Mouse (Mus musculus) subcutaneous adipose tissue, adult 2 months (tissue): Measurements from ENCODE around the gene Ano8. TPM values are rescaled to one million over a fixed set of nuclear protein-coding genes. Genes with fewer than 3 reads are reported as not detected.

Experiments used
- polyA plus RNA-seq: library from polyadenylated mRNA; depleted of rRNA; stranded (reverse); fragments of >200 nt; gene quantifications from 2 replicates; pipeline ENCODE4 v1.2.3, GENCODE M21; 2012; ENCODE audit warnings: low replicate concordance; rRNA removed

Ano8 gene
- 28.7 and 33.8 TPM in 2 replicates for polyA plus RNA-seq

GRCm38 (mm10) chr8:71485142-71486135 is at the start of gene Ano8:
TSS of gene Ano8 (minus strand) at chr8:71485963.

GRCm38 (mm10) chr8:71525226-71526050 is 39.7 kb upstream of the Ano8 start, which contains the start of gene Ccdc194:
TSS of gene Ccdc194 (minus strand) at chr8:71525711.

GRCm38 (mm10) chr8:71511644-71512043 is 25.9 kb upstream of the Ano8 start, which contains the start of gene Plvap:
TSS of gene Plvap (minus strand) at chr8:71511752.

GRCm38 (mm10) chr8:71487691-71488445 is 2.1 kb upstream of the Ano8 start, which contains the start of gene Gtpbp3:
TSS of gene Gtpbp3 (plus strand) at chr8:71488103.

GRCm38 (mm10) chr8:71468916-71469315 is 16.8 kb downstream of the Ano8 start, which contains the start of gene Dda1:
TSS of gene Dda1 (plus strand) at chr8:71469199.

GRCm38 (mm10) chr8:71464513-71465500 is 21.0 kb downstream of the Ano8 start, which contains the start of gene Mrpl34:
TSS of gene Mrpl34 (plus strand) at chr8:71464959.

GRCm38 (mm10) chr8:71463188-71464033 is 22.4 kb downstream of the Ano8 start, which contains the start of gene Abhd8:
TSS of gene Abhd8 (minus strand) at chr8:71463655.

Other genes starting within 250 kb of the Ano8 start
- 19.0 and 40.2 TPM in 2 replicates for gene Myo9b, start 213.2 kb downstream of the Ano8 start, polyA plus RNA-seq
- 4.6 and 9.8 TPM in 2 replicates for gene Haus8, start 213.0 kb downstream of the Ano8 start, polyA plus RNA-seq
- 105 and 142 TPM in 2 replicates for gene Use1, start 119.1 kb downstream of the Ano8 start, polyA plus RNA-seq
- 11.9 and 19.6 TPM in 2 replicates for gene Ocel1, start 114.7 kb downstream of the Ano8 start, polyA plus RNA-seq
- gene Nr2f6, start 104.0 kb downstream of the Ano8 start, polyA plus RNA-seq = 68.1 and 206 TPM in 2 replicates
- 56.1 and 192 TPM in 2 replicates for gene Ushbp1, start 90.2 kb downstream of the Ano8 start, polyA plus RNA-seq
- 106 and 146 TPM in 2 replicates for gene Babam1, start 89.1 kb downstream of the Ano8 start, polyA plus RNA-seq
- gene Ankle1, start 80.0 kb downstream of the Ano8 start, polyA plus RNA-seq = 0.79 and 10.8 TPM in 2 replicates
- gene Abhd8, start 22.3 kb downstream of the Ano8 start, polyA plus RNA-seq = 14.1 and 59.1 TPM in 2 replicates
- 81.9 and 83.9 TPM in 2 replicates for gene Mrpl34, start 21.0 kb downstream of the Ano8 start, polyA plus RNA-seq
- 93.2 and 103 TPM in 2 replicates for gene Dda1, start 16.8 kb downstream of the Ano8 start, polyA plus RNA-seq
- 22.1 and 42.5 TPM in 2 replicates for gene Gtpbp3, start 2.1 kb upstream of the Ano8 start, polyA plus RNA-seq
- 129 and 167 TPM in 2 replicates for gene Plvap, start 25.8 kb upstream of the Ano8 start, polyA plus RNA-seq
- gene Ccdc194, start 39.7 kb upstream of the Ano8 start, polyA plus RNA-seq = 0.40 and 0.95 TPM in 2 replicates
- gene Bst2, start 51.5 kb upstream of the Ano8 start, polyA plus RNA-seq = 275 and 658 TPM in 2 replicates
- gene Mvb12a, start 57.0 kb upstream of the Ano8 start, polyA plus RNA-seq = 76.0 and 183 TPM in 2 replicates
- gene Tmem221, start 72.9 kb upstream of the Ano8 start, polyA plus RNA-seq = 0.99 and 11.3 TPM in 2 replicates
- 0.68 and 2.1 TPM in 2 replicates for gene Nxnl1, start 80.6 kb upstream of the Ano8 start, polyA plus RNA-seq
- 501 and 576 TPM in 2 replicates for gene Slc27a1, start 82.9 kb upstream of the Ano8 start, polyA plus RNA-seq
- 133 and 189 TPM in 2 replicates for gene Pgls, start 106.2 kb upstream of the Ano8 start, polyA plus RNA-seq
- gene Fam129c, start 111.7 kb upstream of the Ano8 start, polyA plus RNA-seq = 5.0 and 6.6 TPM in 2 replicates
- gene Colgalt1, start 125.0 kb upstream of the Ano8 start, polyA plus RNA-seq = 132 and 266 TPM in 2 replicates
- 1.6 and 2.8 TPM in 2 replicates for gene Unc13a, start 185.8 kb upstream of the Ano8 start, polyA plus RNA-seq
- gene Jak3, start 190.3 kb upstream of the Ano8 start, polyA plus RNA-seq = 29.8 and 48.5 TPM in 2 replicates
- 18.3 and 29.4 TPM in 2 replicates for gene Insl3, start 203.3 kb upstream of the Ano8 start, polyA plus RNA-seq
- 14.0 and 18.7 TPM in 2 replicates for gene B3gnt3, start 215.8 kb upstream of the Ano8 start, polyA plus RNA-seq
- gene Fcho1, start 239.8 kb upstream of the Ano8 start, polyA plus RNA-seq = 2.7 and 10.3 TPM in 2 replicates